Mouse (Mus musculus) layer of hippocampus, adult 11-12 months (tissue): Measurements from ENCODE around the gene Zfand2b.
A peak's percentile ranks its signal among the peaks of the same experiment; 100 is the strongest.

Source experiments
- DNase-seq: peaks from one replicate; pipeline ENCODE4 v3.0.0; 2022; ENCODE audit warnings: low spot score

The Zfand2b gene

DNA sequence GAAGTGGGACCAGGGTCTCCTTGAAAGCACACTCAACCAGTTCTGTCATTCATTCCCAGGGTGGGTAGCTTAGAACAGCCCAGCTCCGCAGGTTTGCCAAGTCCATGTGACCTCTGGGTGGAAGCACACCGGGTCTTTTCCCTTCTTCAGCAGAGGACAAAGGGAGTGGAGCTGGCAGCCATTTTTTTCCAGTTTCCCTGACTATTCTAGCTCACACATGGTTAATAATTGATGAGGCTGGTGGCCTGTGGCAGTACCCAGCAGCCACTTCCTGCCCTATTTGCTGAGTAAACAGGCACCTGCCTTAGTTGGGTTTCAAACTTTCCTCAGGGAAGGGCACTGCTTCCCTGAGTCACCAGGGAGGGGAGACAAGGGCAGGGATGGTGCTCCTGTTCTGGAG lies 46.0 kb downstream of the Zfand2b start:
- DNase-seq: no peak

DNA sequence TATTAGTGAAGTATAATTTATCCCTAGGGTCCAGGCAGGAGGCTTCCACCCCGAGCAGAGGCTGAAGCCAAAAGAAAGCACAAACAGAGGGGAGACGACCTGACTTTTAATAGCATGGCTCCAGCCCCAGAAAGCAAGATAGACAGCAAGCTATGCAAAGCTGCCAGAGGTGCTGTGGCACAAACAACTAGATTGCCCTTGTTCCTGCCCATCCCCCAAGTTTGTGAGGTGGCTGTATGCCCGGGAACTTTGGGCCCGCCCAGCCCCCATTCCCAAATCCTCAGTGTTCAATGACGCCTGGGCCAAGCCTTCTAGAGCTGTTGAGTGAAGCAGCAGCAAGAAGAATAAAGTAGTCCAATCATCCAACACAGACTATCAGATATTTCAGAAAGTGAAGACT lies 46.4 kb downstream of the Zfand2b start:
- DNase-seq: peak; percentile 55

DNA sequence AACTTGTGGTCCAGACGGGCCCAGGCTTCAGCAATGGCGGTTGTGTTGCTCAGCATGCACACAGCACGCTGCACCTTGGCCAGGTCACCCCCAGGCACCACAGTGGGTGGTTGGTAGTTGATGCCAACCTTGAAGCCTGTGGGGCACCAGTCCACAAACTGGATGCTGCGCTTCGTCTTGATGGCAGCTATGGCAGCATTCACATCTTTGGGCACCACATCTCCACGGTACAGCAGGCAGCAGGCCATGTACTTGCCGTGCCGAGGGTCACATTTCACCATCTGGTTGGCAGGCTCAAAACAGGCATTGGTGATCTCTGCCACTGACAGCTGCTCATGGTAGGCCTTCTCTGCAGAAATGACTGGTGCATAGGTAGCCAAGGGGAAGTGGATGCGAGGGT lies 47.3 kb downstream of the Zfand2b start:
- no peak for DNase-seq

DNA sequence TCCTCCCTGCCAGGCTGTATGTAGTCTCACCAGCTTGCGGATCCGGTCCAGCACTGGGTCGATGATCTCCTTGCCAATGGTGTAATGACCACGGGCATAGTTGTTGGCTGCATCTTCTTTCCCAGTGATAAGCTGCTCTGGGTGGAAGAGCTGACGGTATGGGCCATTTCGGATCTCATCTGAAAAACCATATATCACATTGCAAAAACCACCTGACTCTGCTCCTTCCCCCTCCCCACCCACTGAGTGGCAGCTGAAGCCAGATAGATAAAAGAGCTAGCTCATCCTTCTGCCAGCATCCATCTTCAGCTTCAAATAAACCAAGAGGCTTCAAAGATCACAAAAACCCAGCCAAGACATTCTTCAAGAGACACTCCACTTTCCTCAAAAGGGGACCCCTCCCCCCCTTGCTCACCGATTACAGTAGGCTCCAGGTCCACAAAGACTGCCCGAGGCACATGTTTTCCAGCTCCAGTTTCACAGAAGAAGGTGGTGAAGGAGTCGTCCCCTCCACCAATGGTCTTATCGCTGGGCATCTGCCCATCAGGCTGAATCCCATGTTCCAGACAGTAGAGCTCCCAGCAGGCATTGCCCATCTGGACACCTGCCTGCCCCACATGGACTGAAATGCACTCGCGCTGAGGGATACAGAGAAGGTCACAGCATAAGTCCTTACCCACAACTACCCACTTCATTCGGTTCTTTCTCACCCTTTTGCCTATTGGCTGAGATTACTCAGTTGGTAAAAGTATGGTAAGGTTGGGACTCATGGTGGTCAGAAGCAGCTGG lies 48.5 kb downstream of the Zfand2b start:
- no peak for DNase-seq

DNA sequence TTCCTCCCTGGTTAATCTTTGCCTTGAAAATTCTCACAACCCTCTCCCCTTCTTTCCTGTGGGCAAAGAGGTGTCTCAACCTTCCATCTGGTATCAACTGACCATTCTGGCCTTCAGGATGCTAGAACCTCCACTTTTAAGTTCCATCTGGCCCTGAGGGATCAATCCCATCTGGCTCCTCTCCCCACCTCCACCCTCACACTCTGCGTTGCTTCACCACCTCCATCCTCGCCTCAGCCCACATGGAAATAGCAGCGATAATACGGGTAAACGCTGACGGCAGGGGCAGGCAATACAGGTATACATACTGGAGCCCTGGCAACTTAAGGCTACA lies 49.4 kb downstream of the Zfand2b start:
- DNase-seq: no peak

DNA sequence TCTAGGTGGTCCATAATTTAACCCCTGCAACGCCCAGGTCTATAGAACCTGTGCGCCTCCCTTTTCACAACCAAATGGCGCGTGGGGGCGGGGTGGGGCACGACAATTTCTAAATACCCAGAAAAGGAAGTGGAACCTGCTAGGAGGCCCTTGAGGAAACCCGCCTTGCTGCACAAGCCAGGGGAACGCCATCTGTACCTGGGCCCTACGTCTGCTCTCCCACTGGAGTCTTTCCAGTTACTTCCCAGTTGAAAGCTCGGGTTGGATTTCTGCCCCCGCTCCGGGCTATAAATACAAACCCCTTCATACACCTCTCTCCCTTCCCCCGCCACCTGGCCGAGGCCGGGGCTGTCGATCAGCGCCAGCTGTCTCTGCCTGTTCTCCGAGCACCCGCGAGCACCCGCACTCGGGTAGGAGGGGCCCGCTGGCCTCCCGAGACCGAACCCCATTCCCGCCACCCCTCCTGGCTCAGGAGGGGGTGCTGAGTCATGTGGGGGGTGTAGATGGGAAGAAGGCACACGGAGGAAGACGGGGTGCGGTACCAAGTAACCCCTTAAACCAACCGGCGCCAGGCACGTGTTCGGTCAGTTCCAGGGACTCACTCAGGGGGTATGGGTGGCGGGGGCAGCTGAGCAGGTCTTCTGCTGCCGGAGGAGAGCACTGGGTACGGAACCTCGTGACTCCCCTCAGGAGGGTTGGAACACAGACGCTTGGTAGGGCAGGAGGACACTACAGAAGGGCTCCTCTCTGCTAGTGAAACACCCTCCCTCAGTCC lies 50.0 kb downstream of the Zfand2b start:
- DNase-seq: peak; percentile 75

DNA sequence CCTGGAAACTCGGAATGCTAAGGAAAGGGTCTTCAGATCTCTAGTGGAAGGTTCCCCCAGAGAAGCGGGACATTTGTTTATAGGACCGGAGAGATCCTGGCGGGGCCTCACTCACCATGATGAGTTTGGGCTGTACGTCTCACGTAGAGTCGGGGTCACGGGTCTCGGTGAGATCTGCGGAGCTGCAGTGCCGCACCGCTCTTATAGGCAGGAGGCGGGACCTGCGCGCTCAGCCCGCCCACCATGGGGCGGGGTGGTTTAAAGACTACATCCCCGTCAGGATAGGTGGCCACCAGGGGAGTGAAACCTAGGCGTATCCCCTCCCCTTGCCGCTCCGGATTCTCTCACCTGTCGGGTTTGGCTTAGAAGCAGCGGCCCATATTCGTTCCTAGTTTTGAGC lies 50.6 kb downstream of the Zfand2b start:
- DNase-seq: peak; percentile 93

DNA sequence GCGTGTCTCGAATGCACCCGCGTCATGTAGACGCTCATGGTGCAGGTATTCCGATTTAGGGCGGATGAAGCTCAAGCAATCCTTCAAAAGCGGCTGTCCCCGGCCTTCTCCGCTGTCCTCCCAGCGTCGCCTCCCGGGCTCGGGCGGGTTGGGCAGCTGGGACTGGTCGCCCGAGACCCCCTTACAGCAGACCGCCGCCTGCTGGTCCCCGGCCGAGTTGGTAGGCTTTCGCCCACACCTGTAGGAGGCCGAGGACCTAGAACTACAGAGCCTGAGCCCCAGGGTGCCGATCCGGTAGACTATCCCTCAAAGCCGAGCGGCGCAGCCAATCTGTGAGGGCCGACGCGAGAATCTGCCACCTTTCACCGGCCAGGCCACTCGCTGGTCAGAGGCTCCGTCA lies 51.1 kb downstream of the Zfand2b start, which contains the start of gene Tuba4a:
Tuba4a (minus strand) TSS at position 335 of the 400 bp plus-strand sequence.
- DNase-seq: no peak
